Mouse (Mus musculus) CH12.LX (cell line): Measurements from ENCODE around the gene Rpl34. TPM values are rescaled to one million over a fixed set of nuclear protein-coding genes. Genes with fewer than 3 reads are reported as not detected.

Source experiments
- DNase-seq: peaks from one replicate; pipeline ENCODE4 v3.0.0-alpha.2; 2013; ENCODE audit errors: extremely low read depth
- H3K27ac ChIP-seq: 2 replicates; pipeline ENCODE4 v1.5.1; 2012; ENCODE audit warnings: low read depth, mild to moderate bottlenecking, control low read depth, moderate library complexity; ENCODE audit not compliant: insufficient read depth
- H3K27me3 ChIP-seq: replicated peaks from 2 replicates; pipeline ENCODE3; 2012; ENCODE audit warnings: inconsistent platforms
- H3K36me3 ChIP-seq, 2 experiments: replicated peaks in 1 of 2; 2 replicates each; pipeline versions ENCODE3 to v1.6.1; 2012; ENCODE audit warnings: inconsistent platforms in 1 of 2, low read length in 1 of 2, mild to moderate bottlenecking in 1 of 2, mixed read lengths in 1 of 2, moderate library complexity in 1 of 2; ENCODE audit not compliant: control insufficient read depth in 1 of 2, insufficient read depth in 1 of 2
- H3K4me1 ChIP-seq, 2 experiments: 2 replicates each; pipeline ENCODE4 v1.6.1; 2012; ENCODE audit warnings: inconsistent platforms in 1 of 2, moderate library complexity in 1 of 2; ENCODE audit not compliant: insufficient read depth in 2 of 2, control insufficient read depth in 1 of 2
- H3K4me2 ChIP-seq: 2 replicates; pipeline ENCODE4 v1.6.1; 2012; ENCODE audit warnings: low read depth, mild to moderate bottlenecking, control low read depth; ENCODE audit not compliant: poor library complexity, insufficient read depth, severe bottlenecking
- H3K4me3 ChIP-seq, 3 experiments: fragments of 150-350 bp in 1 of 3; sonication (generic) in 1 of 3; replicated peaks in 1 of 3; 2 replicates each; pipeline versions ENCODE3 to v1.5.1; 2011 to 2012; ENCODE audit warnings: low read depth in 2 of 3, low read length in 2 of 3, mild to moderate bottlenecking in 2 of 3, moderate library complexity in 2 of 3, control low read depth in 1 of 3, improper control_type of control experiment in 1 of 3, inconsistent platforms in 1 of 3, mixed read lengths in 1 of 3; ENCODE audit not compliant: poor library complexity in 1 of 3
- H3K79me2 ChIP-seq: replicated peaks from 2 replicates; pipeline ENCODE4 v1.6.1; 2012; ENCODE audit warnings: mild to moderate bottlenecking, moderate library complexity; ENCODE audit not compliant: control insufficient read depth, poor library complexity, insufficient read depth, severe bottlenecking; ENCODE audit errors: extremely low read depth
- H3K9ac ChIP-seq: 2 replicates; pipeline ENCODE4 v1.6.1; 2012; ENCODE audit warnings: low read depth, mild to moderate bottlenecking, control low read depth, moderate library complexity; ENCODE audit not compliant: insufficient read depth
- H3K9me3 ChIP-seq: replicated peaks from 2 replicates; pipeline ENCODE3; 2012; ENCODE audit warnings: low read length, inconsistent platforms, mixed read lengths
- BHLHE40 ChIP-seq: IDR thresholded peaks from 2 replicates; pipeline ENCODE4 v1.6.1; 2011; ENCODE audit warnings: mild to moderate bottlenecking, low read depth, low read length, improper control_type of control experiment
- CHD1 ChIP-seq: IDR thresholded peaks from 2 replicates; pipeline ENCODE4 v1.6.1; 2012; ENCODE audit warnings: low read depth, low read length, improper control_type of control experiment, inconsistent platforms
- CHD2 ChIP-seq: IDR thresholded peaks from 2 replicates; pipeline ENCODE4 v1.6.1; 2011; ENCODE audit warnings: low read length, improper control_type of control experiment
- CTCF ChIP-seq, 2 experiments: IDR thresholded peaks in 1 of 2; conservative IDR thresholded peaks in 1 of 2; 2 replicates each; pipeline ENCODE4 v1.5.1; 2011 to 2012; ENCODE audit warnings: low read depth in 2 of 2, low read length in 2 of 2, improper control_type of control experiment in 1 of 2, inconsistent platforms in 1 of 2, mild to moderate bottlenecking in 1 of 2, moderate library complexity in 1 of 2
- E2F4 ChIP-seq: IDR thresholded peaks from 2 replicates; pipeline ENCODE4 v1.6.1; 2011; ENCODE audit warnings: low read depth, low read length, improper control_type of control experiment; ENCODE audit not compliant: insufficient replicate concordance
- ELF1 ChIP-seq: IDR thresholded peaks from 2 replicates; pipeline ENCODE4 v1.6.1; 2014; ENCODE audit warnings: low read depth, mild to moderate bottlenecking, inconsistent platforms, low read length, improper control_type of control experiment
- EP300 ChIP-seq: IDR thresholded peaks from 2 replicates; pipeline ENCODE4 v1.6.1; 2011; ENCODE audit warnings: low read length, improper control_type of control experiment
- ETS1 ChIP-seq: conservative IDR thresholded peaks from 2 replicates; pipeline ENCODE4 v1.6.1; 2012; ENCODE audit warnings: low read depth, mild to moderate bottlenecking, inconsistent platforms, low read length, improper control_type of control experiment, moderate library complexity
- GABPA ChIP-seq: IDR thresholded peaks from 2 replicates; pipeline ENCODE4 v1.6.1; 2012; ENCODE audit warnings: low read depth, low read length, improper control_type of control experiment, inconsistent platforms; ENCODE audit not compliant: insufficient replicate concordance
- HCFC1 ChIP-seq: IDR thresholded peaks from 2 replicates; pipeline ENCODE4 v1.6.1; 2012; ENCODE audit warnings: low read depth, mild to moderate bottlenecking, inconsistent platforms, low read length, improper control_type of control experiment
- IRF4 ChIP-seq: IDR thresholded peaks from 2 replicates; pipeline ENCODE4 v1.6.1; 2014; ENCODE audit warnings: low read depth, mild to moderate bottlenecking, inconsistent platforms, low read length, improper control_type of control experiment
- JUN ChIP-seq: IDR thresholded peaks from 2 replicates; pipeline ENCODE4 v1.6.1; 2011; ENCODE audit warnings: low read depth, mild to moderate bottlenecking, low read length, improper control_type of control experiment, moderate library complexity; ENCODE audit not compliant: insufficient read depth
- JUND ChIP-seq: conservative IDR thresholded peaks from 2 replicates; pipeline ENCODE4 v1.6.1; 2011; ENCODE audit warnings: low read depth, low read length, improper control_type of control experiment
- KAT2A ChIP-seq: IDR thresholded peaks from 2 replicates; pipeline ENCODE4 v1.6.1; 2012; ENCODE audit warnings: low read length, improper control_type of control experiment, inconsistent platforms; ENCODE audit not compliant: insufficient replicate concordance
- MAFK ChIP-seq: IDR thresholded peaks from 2 replicates; pipeline ENCODE4 v1.6.1; 2011; ENCODE audit warnings: low read length, improper control_type of control experiment; ENCODE audit not compliant: insufficient replicate concordance
- MAX ChIP-seq: IDR thresholded peaks from 2 replicates; pipeline ENCODE4 v1.6.1; 2011; ENCODE audit warnings: low read length, improper control_type of control experiment
- MAZ ChIP-seq: IDR thresholded peaks from 2 replicates; pipeline ENCODE4 v1.6.1; 2012; ENCODE audit warnings: low read depth, mild to moderate bottlenecking, inconsistent platforms, low read length, improper control_type of control experiment, moderate library complexity
- MEF2A ChIP-seq: IDR thresholded peaks from 2 replicates; pipeline ENCODE4 v1.6.1; 2014; ENCODE audit warnings: low read depth, mild to moderate bottlenecking, inconsistent platforms, low read length, improper control_type of control experiment, borderline replicate concordance
- MXI1 ChIP-seq: IDR thresholded peaks from 2 replicates; pipeline ENCODE4 v1.6.1; 2011; ENCODE audit warnings: mild to moderate bottlenecking, low read depth, low read length, improper control_type of control experiment
- MYC ChIP-seq: IDR thresholded peaks from 2 replicates; pipeline ENCODE4 v1.6.1; 2011; ENCODE audit warnings: low read depth, mild to moderate bottlenecking, improper control_type of control experiment, low read length
- NELFE ChIP-seq: IDR thresholded peaks from 2 replicates; pipeline ENCODE4 v1.6.1; 2011; ENCODE audit warnings: low read depth, low read length, improper control_type of control experiment
- NRF1 ChIP-seq: IDR thresholded peaks from 2 replicates; pipeline ENCODE4 v1.6.1; 2014; ENCODE audit warnings: low read depth, mild to moderate bottlenecking, inconsistent platforms, low read length, improper control_type of control experiment, moderate library complexity
- PAX5 ChIP-seq: IDR thresholded peaks from 2 replicates; pipeline ENCODE4 v1.6.1; 2012; ENCODE audit warnings: low read length, inconsistent platforms, mixed read lengths
- POLR2A ChIP-seq: IDR thresholded peaks from 2 replicates; pipeline ENCODE4 v1.6.1; 2011; ENCODE audit warnings: low read depth, mild to moderate bottlenecking, improper control_type of control experiment, low read length
- POLR2AphosphoS2 ChIP-seq: IDR thresholded peaks from 2 replicates; pipeline ENCODE4 v1.6.1; 2011; ENCODE audit warnings: low read depth, low read length, improper control_type of control experiment
- RAD21 ChIP-seq: IDR thresholded peaks from 2 replicates; pipeline ENCODE4 v1.6.1; 2011; ENCODE audit warnings: low read depth, mild to moderate bottlenecking, low read length, improper control_type of control experiment, moderate library complexity
- RCOR1 ChIP-seq: conservative IDR thresholded peaks from 2 replicates; pipeline ENCODE4 v1.6.1; 2012; ENCODE audit warnings: low read depth, mild to moderate bottlenecking, inconsistent platforms, low read length, improper control_type of control experiment
- SIN3A ChIP-seq: IDR thresholded peaks from 2 replicates; pipeline ENCODE4 v1.6.1; 2012; ENCODE audit warnings: low read length, improper control_type of control experiment, inconsistent platforms
- SMC3 ChIP-seq: IDR thresholded peaks from 2 replicates; pipeline ENCODE4 v1.6.1; 2011; ENCODE audit warnings: low read depth, low read length, improper control_type of control experiment
- TBP ChIP-seq: conservative IDR thresholded peaks from 2 replicates; pipeline ENCODE4 v1.6.1; 2011; ENCODE audit warnings: low read depth, low read length, improper control_type of control experiment
- TCF12 ChIP-seq: IDR thresholded peaks from 2 replicates; pipeline ENCODE4 v1.6.1; 2014; ENCODE audit warnings: low read depth, mild to moderate bottlenecking, inconsistent platforms, low read length, improper control_type of control experiment
- UBTF ChIP-seq: IDR thresholded peaks from 2 replicates; pipeline ENCODE4 v1.6.1; 2012; ENCODE audit warnings: low read depth, mild to moderate bottlenecking, inconsistent platforms, low read length, improper control_type of control experiment, moderate library complexity
- USF1 ChIP-seq: IDR thresholded peaks from 2 replicates; pipeline ENCODE4 v1.6.1; 2014; ENCODE audit warnings: low read depth, mild to moderate bottlenecking, inconsistent platforms, low read length, improper control_type of control experiment
- USF2 ChIP-seq: conservative IDR thresholded peaks from 2 replicates; pipeline ENCODE4 v1.6.1; 2011; ENCODE audit warnings: low read depth, low read length, improper control_type of control experiment
- ZC3H11A ChIP-seq: IDR thresholded peaks from 2 replicates; pipeline ENCODE4 v1.6.1; 2012; ENCODE audit warnings: low read depth, mild to moderate bottlenecking, inconsistent platforms, low read length, improper control_type of control experiment
- ZKSCAN1 ChIP-seq: IDR thresholded peaks from 2 replicates; pipeline ENCODE4 v1.6.1; 2012; ENCODE audit warnings: low read depth, inconsistent platforms, low read length, improper control_type of control experiment, borderline replicate concordance
- ZMIZ1 ChIP-seq: IDR thresholded peaks from 2 replicates; pipeline ENCODE4 v1.6.1; 2012; ENCODE audit warnings: low read depth, mild to moderate bottlenecking, inconsistent platforms, low read length, improper control_type of control experiment
- ZNF384 ChIP-seq: IDR thresholded peaks from 2 replicates; pipeline ENCODE4 v1.6.1; 2012; ENCODE audit warnings: low read depth, low read length, improper control_type of control experiment, inconsistent platforms
- dilution Hi-C: fragments of 300-500 bp; cut with MboI; formaldehyde crosslinking; loops from 2 replicates; pipeline ENCODE4 v1.14.3; 2020; ENCODE audit warnings: low sequenced_read_pairs; ENCODE audit not compliant: extremely low pct_unique_long_range_greater_than_20kb, extremely low pct_ligation_motif_present
- in situ Hi-C: fragments of 300-500 bp; cut with MboI; formaldehyde crosslinking; loops from 3 replicates; pipeline ENCODE4 v1.14.3; 2019; ENCODE audit warnings: low sequenced_read_pairs, low pct_ligation_motif_present, low pct_unique_long_range_greater_than_20kb, mixed read lengths
- polyA plus RNA-seq: library from polyadenylated mRNA; unstranded; fragments of >175 nt; gene quantifications from 2 replicates; pipeline ENCODE4 v1.2.1, GENCODE M21; 2012; ENCODE audit warnings: low read depth; ENCODE audit not compliant: insufficient read length
- total RNA-seq, 2 experiments: library from RNA; depleted of rRNA; stranded (reverse); fragments of 300-350 nt in 1 of 2; fragments of >200 nt in 1 of 2; gene quantifications; 2 replicates each; pipeline ENCODE4 v1.2.3; 2012 to 2014

Gene Rpl34
- total and polyA plus RNA-seq, 3 experiments: 1,701 to 3,001 (median 2,604) TPM

DNA sequence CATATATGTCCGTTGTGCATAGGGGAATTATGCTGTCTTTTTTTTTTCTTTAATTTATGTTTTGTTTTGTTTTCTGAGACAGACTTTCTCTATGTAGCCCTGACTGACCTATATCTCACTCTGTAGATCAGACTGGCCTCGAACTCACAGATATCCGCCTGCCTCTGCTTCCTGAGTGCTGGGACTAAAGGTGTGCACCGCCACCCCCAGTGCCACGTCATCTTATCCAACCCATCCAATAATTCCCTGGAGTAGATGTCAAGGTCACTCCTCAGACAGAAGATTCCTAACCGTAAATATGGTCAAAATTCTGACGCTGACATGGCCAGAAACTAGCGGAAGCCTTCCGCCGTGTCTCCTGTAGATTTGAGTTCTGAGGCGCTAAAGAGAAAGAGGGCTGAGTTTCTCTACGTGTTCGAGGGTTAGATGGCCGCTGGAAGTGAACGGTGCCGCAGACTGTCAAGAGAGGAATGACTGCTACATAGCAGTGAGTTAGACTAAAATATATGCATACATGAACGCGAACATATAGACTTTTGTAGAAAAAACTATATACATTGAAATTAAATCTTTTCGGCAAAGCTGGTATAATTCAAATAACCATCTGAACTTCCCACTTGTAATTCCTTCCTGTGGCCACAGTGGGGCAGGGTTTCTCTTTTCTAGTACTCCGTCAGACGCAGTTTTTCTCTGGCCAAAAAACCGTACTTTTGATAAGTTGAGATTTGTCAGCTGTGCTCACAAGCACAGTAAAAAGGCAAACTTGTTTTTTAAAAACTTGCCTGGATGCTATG is 15.2 kb downstream of the Rpl34 start:
- H3K4me3 ChIP-seq: peak overlapping the region; percentile 26 to 52 (median 51)
- TF ChIP-seq BHLHE40 (no peak), SMC3 (peak; percentile 69), ETS1 (peak; percentile 8; the same call in 1 of the 2 replicates), ELF1 (peak; percentile 41; the same call in 1 of the 2 replicates), RCOR1 (peak; percentile 74; the same call in 1 of the 2 replicates), SIN3A (peak; percentile 79), MEF2A (peak; percentile 24; the same call in 1 of the 2 replicates), CTCF (conservative IDR thresholded peaks at IDR 0.05 in 1 of 2, IDR thresholded peaks at IDR 0.05 in 1 of 2; ENCODE audit: low read depth in 2 of 2, low read length in 2 of 2) (peak; percentile 69 to 86), UBTF (no peak), USF1 (no peak), E2F4 (0 out of 2 replicates have a peak, but pooled peaks have one; percentile 52), TBP (peak; percentile 45; the same call in 1 of the 2 replicates), EP300 (0 out of 2 replicates have a peak, but pooled peaks have one; percentile 33), MAFK (no peak), MYC (peak; percentile 75), GABPA (no peak), TCF12 (peak; percentile 49; the same call in 1 of the 2 replicates), ZMIZ1 (no peak), HCFC1 (peak; percentile 63), JUN (no peak), NRF1 (no peak), JUND (peak; percentile 71), RAD21 (peak; percentile 81), POLR2A (0 out of 2 replicates have a peak, but pooled peaks have one; percentile 23), IRF4 (peak; percentile 60), PAX5 (no peak), KAT2A (no peak), ZKSCAN1 (no peak), ZC3H11A (no peak), MAX (peak; percentile 66), CHD2 (no peak), MAZ (peak; percentile 59; the same call in 1 of the 2 replicates), MXI1 (peak; percentile 77; the same call in 1 of the 2 replicates), CHD1 (peak; percentile 90; the same call in 1 of the 2 replicates), NELFE (0 out of 2 replicates have a peak, but pooled peaks have one; percentile 51), ZNF384 (peak; percentile 61), USF2 (no peak), POLR2AphosphoS2 (no peak)
- TF ChIP-seq, all 38 proteins: peak for 23
- no peaks in the 10 kb centered on the region for H3K79me2 ChIP-seq
- peak overlapping the region; percentile 21; the same call in 1 of the 2 replicates for H3K9ac ChIP-seq
- H3K9me3 ChIP-seq: no peaks in the 10 kb centered on the region
- peak overlapping the region; percentile 75 for H3K4me2 ChIP-seq
- dilution Hi-C loops (no loop called here), in situ Hi-C loops (no loop called here)
- H3K36me3 ChIP-seq: no peaks in the 10 kb centered on the region
- no peaks in the 10 kb centered on the region for H3K27me3 ChIP-seq
- peak; percentile 73 for DNase-seq
- H3K4me1 ChIP-seq: peaks cover 4 to 11% of the 10 kb centered on the region in 2 experiments; a peak in 3 of 4 replicates
- H3K27ac ChIP-seq: no peak overlapping the region
